Mouse (Mus musculus) spleen, adult 2 months (tissue): ENCODE data around the gene Kif26a.

ENCODE experiments used
- CTCF ChIP-seq: fragments of 200-500 bp; IDR thresholded peaks from 2 replicates; pipeline ENCODE4 v1.5.1; 2011; ENCODE audit warnings: mild to moderate bottlenecking, inconsistent platforms; ENCODE audit not compliant: insufficient read depth, insufficient read length, insufficient replicate concordance; ENCODE audit errors: extremely low read depth
- POLR2A ChIP-seq: fragments of 200-500 bp; IDR thresholded peaks from 2 replicates; pipeline ENCODE4 v1.6.1; 2011; ENCODE audit warnings: low read depth, low read length, inconsistent platforms

GRCm38 (mm10) chr12:112163981-112164839 is 18.2 kb downstream of the Kif26a start:
- TF ChIP-seq CTCF (no peak), POLR2A (no peak)
